Mouse (Mus musculus) embryonic facial prominence, embryonic 10.5 days (tissue): ENCODE measurements at regions not wholly inside any gene's neighbourhood (a gene's known extent, or its start where the extent isn't known, plus 50 kb on each side); places are given as distances from the start of the nearest gene placed in this dataset.
"Not testable (repeated sequence)": the region's sequence is repeated elsewhere in the genome, so short reads cannot be mapped to it uniquely, and the experiment has no call there.

Experiments
- DNase-seq: peaks from one replicate; pipeline ENCODE4 v3.0.0-alpha.2; 2017; ENCODE audit warnings: low spot score
- H3K27ac ChIP-seq: fragments of 300-500 bp; sonication (generic); replicated peaks from 2 replicates; pipeline ENCODE4 v1.5.1; 2016; ENCODE audit warnings: mild to moderate bottlenecking
- H3K27me3 ChIP-seq: fragments of 300-500 bp; sonication (generic); replicated peaks from 2 replicates; pipeline ENCODE4 v1.6.1; 2016; ENCODE audit warnings: low read depth, mild to moderate bottlenecking; ENCODE audit not compliant: poor library complexity, severe bottlenecking
- H3K36me3 ChIP-seq: fragments of 300-500 bp; sonication (generic); replicated peaks from 2 replicates; pipeline ENCODE4 v1.6.1; 2016; ENCODE audit warnings: mild to moderate bottlenecking, moderate library complexity
- H3K4me1 ChIP-seq: fragments of 300-500 bp; sonication (generic); 2 replicates; pipeline ENCODE4 v1.6.1; 2016
- H3K4me3 ChIP-seq: fragments of 300-500 bp; sonication (generic); 2 replicates; pipeline ENCODE4 v1.5.1; 2016; ENCODE audit warnings: mild to moderate bottlenecking, moderate library complexity
- H3K9me3 ChIP-seq: fragments of 300-500 bp; sonication (generic); 2 replicates; pipeline ENCODE4 v1.6.1; 2016; ENCODE audit warnings: mild to moderate bottlenecking
- WGBS: fragments of 180-500 bp; shearing (Covaris S2); methylation state at CpG from one replicate; pipeline ENCODE4 v1.1.7; 2016; 5-methylcytosine and 5-hydroxymethylcytosine counted together

DNA sequence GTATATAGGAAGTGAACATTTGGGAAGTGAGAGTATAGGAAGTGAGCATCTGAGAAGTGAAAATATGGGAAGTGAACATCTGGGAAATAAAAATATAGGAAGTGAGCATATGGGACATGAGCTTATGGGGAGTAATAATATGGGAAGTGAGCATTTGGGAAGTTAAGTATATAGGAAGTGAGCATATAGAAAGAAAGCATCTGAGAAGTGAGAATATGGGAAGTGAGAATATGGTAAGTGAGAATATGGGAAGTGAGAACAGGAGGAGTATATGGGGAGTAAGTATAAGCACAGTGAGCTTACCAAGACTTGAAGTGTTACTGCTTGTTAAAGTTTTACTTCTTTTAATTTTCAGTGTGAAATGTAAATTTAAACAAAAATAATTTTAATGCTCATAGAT is 239.3 kb upstream of the Ngly1 start:
- DNase-seq = no peak
- H3K4me1 ChIP-seq = no peaks in the 10 kb centered on the region
- no peak overlapping the region for H3K27ac ChIP-seq

DNA sequence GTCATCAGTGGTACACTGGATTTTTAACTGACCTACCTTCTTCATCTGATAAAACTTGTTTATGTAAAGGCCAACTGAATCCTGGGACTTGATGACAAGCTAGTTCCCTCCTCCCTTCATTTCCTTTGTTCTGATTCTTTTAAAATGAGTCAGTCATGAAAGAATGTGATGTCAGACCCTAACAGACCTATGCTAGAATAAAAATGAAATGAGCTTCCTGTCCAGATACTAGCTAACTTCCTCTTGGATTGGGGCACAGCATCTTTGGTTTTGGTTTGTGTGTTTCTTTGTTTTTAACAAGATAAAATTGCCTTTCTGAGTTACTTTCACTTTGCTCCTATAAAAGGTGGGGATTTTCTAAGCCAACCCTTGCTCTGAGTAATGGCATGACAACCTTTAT is 225.2 kb upstream of the Ngly1 start:
- no peaks in the 10 kb centered on the region for H3K9me3 ChIP-seq
- no peaks in the 10 kb centered on the region for H3K4me1 ChIP-seq
- no peak for DNase-seq
- H3K27me3 ChIP-seq = no peaks in the 10 kb centered on the region
- no peaks in the 10 kb centered on the region for H3K36me3 ChIP-seq
- no peak overlapping the region for H3K27ac ChIP-seq
- H3K4me3 ChIP-seq = no peak overlapping the region

More for the DNA sequence above, 239.3 kb upstream of the Ngly1 start:
- Histone ChIP-seq H3K27me3 (no peaks in the 10 kb centered on the region), H3K4me3 (no peak overlapping the region), H3K9me3 (0 out of 2 replicates have a peak, but pooled peaks cover 2% of the 10 kb centered on the region), H3K36me3 (no peaks in the 10 kb centered on the region)

DNA sequence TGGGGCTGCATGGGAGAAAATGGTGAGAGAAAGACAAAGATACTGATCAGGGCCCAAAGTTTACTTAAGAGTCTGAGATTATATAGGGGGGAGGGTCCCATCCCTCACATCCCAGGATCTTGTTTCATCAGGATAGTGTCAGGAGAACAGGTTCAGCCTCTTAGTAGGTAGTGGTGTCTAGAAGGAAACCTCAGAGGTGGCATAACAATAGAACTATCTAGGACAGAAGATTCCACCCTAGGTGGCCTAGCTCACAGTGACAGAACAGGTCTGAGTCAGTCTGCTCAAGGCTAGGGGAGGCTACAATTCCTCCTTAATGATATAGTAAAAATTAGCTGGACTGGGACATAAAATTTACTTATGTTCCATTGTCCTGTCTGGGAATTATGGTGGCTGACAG is 211.3 kb upstream of the Ngly1 start:
- Histone ChIP-seq H3K9me3 (no peaks in the 10 kb centered on the region), H3K27ac (no peak overlapping the region), H3K4me1 (no peaks in the 10 kb centered on the region), H3K36me3 (no peaks in the 10 kb centered on the region), H3K4me3 (no peak overlapping the region), H3K27me3 (no peaks in the 10 kb centered on the region)
- no peak for DNase-seq

DNA sequence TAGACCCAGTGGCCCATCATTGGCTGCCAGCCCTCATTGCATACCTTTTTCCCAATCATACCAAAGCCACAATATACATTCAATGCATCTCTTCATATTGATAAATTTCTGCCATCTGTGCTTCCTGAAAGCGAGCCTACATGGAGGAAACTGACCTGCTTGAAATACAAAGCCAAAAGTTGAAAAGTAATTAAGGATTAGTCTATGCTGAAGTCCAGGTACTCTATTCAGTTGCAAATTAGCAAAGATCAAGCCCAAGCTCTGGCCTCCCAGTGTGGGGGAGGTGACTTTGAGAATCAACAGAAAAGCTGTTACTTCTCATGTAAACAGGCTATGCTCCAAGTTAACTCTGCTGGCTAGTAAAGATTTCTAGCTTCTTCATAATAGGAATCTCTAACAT is 210.7 kb upstream of the Ngly1 start:
- Histone ChIP-seq H3K9me3 (no peaks in the 10 kb centered on the region), H3K4me1 (no peaks in the 10 kb centered on the region), H3K27me3 (no peaks in the 10 kb centered on the region), H3K36me3 (no peaks in the 10 kb centered on the region), H3K4me3 (no peak overlapping the region), H3K27ac (no peak overlapping the region)
- no peak for DNase-seq
- WGBS = 62% methylated on average over 1 of the region's 1 CpGs

DNA sequence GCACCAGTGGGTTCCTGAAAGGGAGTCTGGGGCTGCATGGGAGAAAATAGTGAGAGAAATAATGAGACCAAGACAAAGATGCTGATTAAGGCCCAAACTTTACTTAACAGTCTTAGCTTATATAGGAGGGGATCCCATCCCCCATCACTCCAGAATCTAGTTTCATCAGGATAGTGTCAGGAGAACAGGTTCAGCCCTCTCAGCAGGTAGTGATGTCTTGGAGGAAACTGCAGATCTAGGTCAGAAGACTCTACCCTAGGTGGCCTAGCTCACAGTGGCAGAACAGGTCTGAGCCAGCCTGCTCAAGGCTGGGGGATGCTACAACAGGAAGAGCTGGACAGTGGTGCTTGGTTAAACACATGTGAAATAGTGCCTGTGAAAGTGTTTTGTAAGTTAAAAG is 204.6 kb upstream of the Ngly1 start:
- H3K27ac ChIP-seq = no peak overlapping the region
- no peaks in the 10 kb centered on the region for H3K27me3 ChIP-seq
- H3K36me3 ChIP-seq = no peaks in the 10 kb centered on the region
- no peaks in the 10 kb centered on the region for H3K4me1 ChIP-seq
- DNase-seq = no peak
- no peak overlapping the region for H3K4me3 ChIP-seq
- no peaks in the 10 kb centered on the region for H3K9me3 ChIP-seq

DNA sequence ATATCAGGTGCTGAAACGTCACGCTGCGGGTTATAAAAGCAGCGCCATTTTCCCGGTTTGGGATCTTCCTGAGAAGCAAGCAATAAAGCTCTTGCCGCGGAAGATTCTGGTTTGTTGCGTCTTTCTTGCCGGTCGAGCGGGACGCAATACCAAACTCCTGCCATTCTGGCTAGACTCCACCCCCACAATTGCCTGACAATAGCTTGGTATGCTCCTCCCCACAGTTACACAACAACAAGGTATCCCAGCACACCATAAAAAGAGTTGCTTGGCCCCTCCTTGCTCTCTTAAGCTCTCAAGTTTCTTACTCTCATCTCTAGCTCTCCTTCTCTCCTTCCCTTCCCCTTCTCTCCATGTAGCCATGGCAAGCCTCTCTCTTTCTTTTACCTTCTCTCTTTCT is 176.5 kb upstream of the Ngly1 start:
- H3K4me1 ChIP-seq, H3K27ac ChIP-seq, H3K9me3 ChIP-seq, H3K36me3 ChIP-seq, H3K4me3 ChIP-seq, DNase-seq, H3K27me3 ChIP-seq: not testable (repeated sequence)
- 98% methylated on average over 8 of the region's 12 CpGs for WGBS

DNA sequence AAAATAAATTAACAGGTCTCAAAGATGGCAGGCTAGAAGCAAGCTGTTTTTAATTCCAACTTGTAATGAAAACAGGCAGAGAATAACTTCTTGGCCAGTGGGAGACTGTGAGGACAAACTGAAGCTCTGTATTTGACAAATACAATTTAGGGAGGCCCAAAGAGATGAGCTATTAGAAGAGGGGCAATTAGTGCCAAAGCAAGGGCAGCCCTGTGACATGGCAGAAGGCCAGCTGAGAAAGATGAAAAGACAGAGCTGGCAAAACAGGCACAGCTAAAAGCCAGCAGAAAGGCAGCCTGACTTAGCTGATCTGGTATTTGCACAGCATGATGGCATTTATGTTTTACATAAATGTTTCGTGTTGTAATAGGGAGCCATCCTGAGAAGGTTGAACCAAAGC is 175.0 kb upstream of the Ngly1 start:
- Histone ChIP-seq H3K9me3 (no peaks in the 10 kb centered on the region), H3K27me3 (no peaks in the 10 kb centered on the region), H3K27ac (no peak overlapping the region), H3K36me3 (no peaks in the 10 kb centered on the region), H3K4me3 (no peak overlapping the region), H3K4me1 (no peaks in the 10 kb centered on the region)
- no peak for DNase-seq
- WGBS = 84% methylated on average over 1 of the region's 1 CpGs

DNA sequence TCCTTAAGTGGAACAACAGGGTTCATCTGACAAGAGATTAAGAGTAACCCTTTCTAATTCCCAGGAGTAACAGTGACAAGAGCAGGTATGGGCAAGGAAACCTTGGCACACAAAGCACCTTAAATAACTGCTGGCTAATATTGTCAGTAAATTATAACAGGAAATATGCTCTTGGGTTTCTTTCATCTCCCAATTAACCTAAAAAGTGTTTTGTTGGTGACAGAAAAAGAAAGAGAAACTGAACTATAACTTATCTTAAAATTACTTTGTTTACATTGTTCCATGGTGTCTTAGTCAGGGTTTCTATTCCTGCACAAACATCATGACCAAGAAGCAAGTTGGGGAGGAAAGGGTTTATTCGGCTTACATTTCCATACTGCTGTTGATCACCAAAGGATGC is 170.0 kb upstream of the Ngly1 start:
- H3K9me3 ChIP-seq = no peaks in the 10 kb centered on the region
- H3K36me3 ChIP-seq = no peaks in the 10 kb centered on the region
- no peaks in the 10 kb centered on the region for H3K27me3 ChIP-seq
- no peak overlapping the region for H3K27ac ChIP-seq
- H3K4me3 ChIP-seq = no peak overlapping the region
- H3K4me1 ChIP-seq = no peaks in the 10 kb centered on the region
- 86% methylated on average over 1 of the region's 1 CpGs for WGBS
- DNase-seq = no peak

DNA sequence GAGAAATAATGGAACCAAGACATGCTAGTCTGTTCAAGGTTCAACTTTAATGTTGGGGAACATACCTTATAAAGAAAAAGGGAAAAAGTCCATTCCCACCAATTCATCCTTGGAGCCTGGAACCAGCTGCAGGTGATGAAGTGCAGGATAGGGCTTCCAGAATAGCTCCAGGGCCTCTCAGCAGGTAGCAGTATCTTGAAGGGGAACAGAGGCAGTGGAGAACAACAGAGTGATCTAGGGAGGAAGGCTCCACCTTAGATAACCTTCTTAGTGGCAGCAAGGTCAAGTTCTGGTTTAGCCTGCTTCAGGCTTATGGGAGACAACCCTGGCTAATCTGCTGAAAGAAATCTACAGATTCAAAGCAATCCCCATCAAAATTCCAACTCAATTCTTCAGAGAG is 161.8 kb upstream of the Ngly1 start:
- H3K36me3 ChIP-seq, H3K4me3 ChIP-seq, H3K9me3 ChIP-seq, H3K27me3 ChIP-seq, H3K4me1 ChIP-seq, H3K27ac ChIP-seq, DNase-seq: not testable (repeated sequence)

DNA sequence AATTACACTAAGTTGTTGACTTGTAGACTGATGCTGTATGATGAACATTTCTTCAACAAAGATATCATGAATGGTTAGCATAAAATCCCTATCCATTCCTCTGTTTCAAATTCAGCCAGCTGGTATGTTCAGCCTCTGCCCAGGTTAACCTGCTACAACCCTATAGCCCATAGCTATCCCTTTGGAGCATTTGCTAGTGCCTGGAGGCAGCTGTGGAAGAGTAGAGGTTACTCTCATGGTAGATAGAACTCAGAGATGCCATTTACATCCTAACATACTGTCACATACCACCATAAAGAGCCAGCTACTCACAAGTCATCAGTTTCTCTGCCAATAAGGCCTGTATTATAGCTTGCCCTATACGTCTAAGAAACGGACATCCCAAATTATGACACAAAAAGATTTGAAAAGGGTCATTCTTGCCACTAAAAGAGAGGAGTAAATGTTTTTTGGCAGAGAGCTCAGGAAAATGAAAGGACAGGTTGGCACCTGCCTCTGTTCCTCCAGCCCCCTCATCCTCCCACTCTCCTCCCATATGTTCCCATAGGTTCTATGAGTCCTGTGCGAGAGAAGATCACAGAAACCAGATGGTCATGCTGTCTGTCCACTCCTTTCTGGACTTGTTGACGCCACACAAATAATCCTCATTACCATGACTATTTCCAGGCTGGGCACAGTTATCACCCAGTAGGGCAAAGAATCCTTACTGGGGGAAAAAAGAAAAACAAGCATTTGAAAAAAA is 156.5 kb upstream of the Ngly1 start:
- Histone ChIP-seq H3K4me3 (no peak overlapping the region), H3K27me3 (no peaks in the 10 kb centered on the region), H3K36me3 (no peaks in the 10 kb centered on the region), H3K9me3 (no peaks in the 10 kb centered on the region), H3K27ac (no peak overlapping the region), H3K4me1 (no peaks in the 10 kb centered on the region)
- no peak for DNase-seq
- WGBS = 88% methylated on average over 4 of the region's 4 CpGs

DNA sequence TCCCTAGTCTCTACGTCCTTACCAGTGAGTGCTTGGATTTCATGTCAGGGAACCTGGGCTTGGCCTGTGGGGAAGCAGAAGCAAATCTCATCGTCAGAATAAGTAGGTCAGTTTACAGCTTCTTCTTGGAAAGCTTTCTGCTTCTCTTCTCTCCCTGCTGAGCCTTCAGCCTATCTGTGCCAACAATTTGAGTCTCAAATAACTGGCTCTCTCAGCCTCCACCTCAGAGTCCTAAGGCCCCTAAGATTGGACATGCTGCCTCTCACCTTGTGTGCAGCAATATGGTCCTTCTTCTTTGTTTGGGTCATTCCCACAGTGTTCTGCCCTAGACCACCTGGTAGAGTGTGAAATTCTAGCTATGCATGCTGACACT is 156.0 kb upstream of the Ngly1 start:
- no peaks in the 10 kb centered on the region for H3K4me1 ChIP-seq
- H3K9me3 ChIP-seq = no peaks in the 10 kb centered on the region
- no peak overlapping the region for H3K4me3 ChIP-seq
- no peaks in the 10 kb centered on the region for H3K36me3 ChIP-seq
- H3K27ac ChIP-seq = no peak overlapping the region
- no peaks in the 10 kb centered on the region for H3K27me3 ChIP-seq
- 62% methylated on average over 2 of the region's 2 CpGs for WGBS
- DNase-seq = no peak

DNA sequence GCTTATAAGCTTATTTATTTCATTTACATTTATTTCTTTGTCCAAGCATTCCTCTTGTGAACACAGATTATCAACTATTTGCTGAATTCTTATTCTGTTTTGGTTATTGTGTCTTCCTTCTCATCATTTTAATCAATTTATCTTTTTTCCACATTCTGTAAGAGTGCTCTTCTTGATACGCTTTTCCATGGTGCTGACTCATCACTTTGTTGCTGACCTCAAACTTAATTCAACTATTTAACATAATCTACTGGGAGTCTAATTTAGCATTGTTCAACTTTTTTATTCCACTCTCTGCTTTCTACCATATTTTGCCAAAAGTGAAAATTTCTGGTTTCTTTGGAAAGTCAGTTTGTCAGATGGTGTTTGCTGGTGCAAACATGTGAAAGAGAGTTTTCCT is 139.7 kb upstream of the Ngly1 start:
- WGBS = 96% methylated on average over 1 of the region's 1 CpGs
- no peak for DNase-seq
- no peak overlapping the region for H3K4me3 ChIP-seq

DNA sequence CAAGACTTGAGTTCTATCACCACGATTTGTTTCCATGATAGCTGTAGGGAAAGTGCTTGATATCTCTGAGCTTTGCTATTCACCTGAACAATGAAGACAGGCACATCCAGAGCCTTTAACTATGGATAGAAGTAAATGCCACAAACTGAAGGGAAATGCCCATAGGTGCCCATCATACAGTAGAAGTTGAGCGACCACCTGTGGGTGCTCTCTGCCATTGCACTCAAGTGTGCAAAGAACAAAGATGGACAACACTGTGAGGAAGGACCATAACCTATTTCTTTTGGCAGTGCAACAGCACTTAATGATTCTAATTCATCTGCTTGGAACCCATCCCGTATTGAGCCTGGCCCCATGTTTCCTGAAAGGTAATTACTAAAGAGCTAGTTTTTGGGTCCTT is 116.4 kb upstream of the Ngly1 start:
- 86% methylated on average over 3 of the region's 3 CpGs for WGBS
- no peaks in the 10 kb centered on the region for H3K9me3 ChIP-seq
- no peak overlapping the region for H3K4me3 ChIP-seq
- no peaks in the 10 kb centered on the region for H3K27me3 ChIP-seq
- no peaks in the 10 kb centered on the region for H3K36me3 ChIP-seq
- no peak for DNase-seq
- H3K4me1 ChIP-seq = no peaks in the 10 kb centered on the region
- no peak overlapping the region for H3K27ac ChIP-seq

More for the DNA sequence above, 139.7 kb upstream of the Ngly1 start:
- Histone ChIP-seq H3K9me3 (0 out of 2 replicates have a peak, but pooled peaks cover 4% of the 10 kb centered on the region), H3K36me3 (no peaks in the 10 kb centered on the region), H3K27me3 (no peaks in the 10 kb centered on the region), H3K27ac (no peak overlapping the region), H3K4me1 (no peaks in the 10 kb centered on the region)

DNA sequence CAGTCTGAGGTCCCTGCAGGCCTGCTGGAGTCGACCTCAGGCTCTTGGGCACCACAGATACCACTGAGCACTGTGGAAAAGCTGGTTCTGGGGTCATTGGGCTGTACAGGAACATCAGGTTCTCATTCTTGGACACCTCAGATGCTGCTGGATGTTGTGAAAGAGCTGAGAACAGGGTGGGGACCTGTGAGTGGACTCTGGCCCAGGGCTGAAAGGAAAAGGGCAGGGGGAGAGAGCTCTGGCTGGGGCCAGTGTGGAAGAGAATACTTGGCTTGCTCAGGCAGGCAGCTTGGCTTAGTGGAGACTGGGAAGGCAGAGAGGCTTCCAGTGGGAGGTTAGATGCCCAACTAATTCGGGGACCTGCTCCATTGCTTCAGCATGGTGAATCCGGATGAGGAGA is 115.7 kb upstream of the Ngly1 start:
- no peaks in the 10 kb centered on the region for H3K4me1 ChIP-seq
- H3K4me3 ChIP-seq = no peak overlapping the region
- WGBS = 82% methylated on average over 3 of the region's 3 CpGs
- DNase-seq = no peak
- H3K36me3 ChIP-seq = no peaks in the 10 kb centered on the region
- H3K27ac ChIP-seq = no peak overlapping the region
- no peaks in the 10 kb centered on the region for H3K9me3 ChIP-seq
- H3K27me3 ChIP-seq = no peaks in the 10 kb centered on the region
